ENCODE assay signal across 9 mouse cellular contexts in genomic region chr9:74953959-74954279, GRCm38 (mm10). TPM values are rescaled to one million over a fixed set of nuclear protein-coding genes. Genes with fewer than 3 reads are reported as not detected.
A peak's percentile ranks its signal among the peaks of the same experiment; 100 is the strongest.
DNase-seq lines count a peak whose midpoint lies in the region; ATAC-seq and TF ChIP-seq lines count a peak whose summit lies in the region.
"Had no signal": no experiment of that assay in that cellular context is flagged by ENCODE, and none has a peak within 500 bp of the region (broad histone marks: within the 10 kb centered on the region; RNA-seq: fewer than 3 reads in every experiment).

No protein-coding gene starts in this region.

- peaks cover 2% of the 10 kb centered on the region; the same call in 1 of the 2 replicates for H3K36me3 ChIP-seq in kidney, adult 2 months (ENCODE audit: control insufficient read depth, insufficient read depth, low read length)
- peaks cover 13% of the 10 kb centered on the region for H3K36me3 ChIP-seq in hindbrain, embryonic 13.5 days
- peaks cover 5% of the 10 kb centered on the region for H3K36me3 ChIP-seq in midbrain, embryonic 12.5 days

- peak overlapping the region; percentile 93 for H3K9ac ChIP-seq in hindbrain, embryonic 13.5 days
- H3K9ac ChIP-seq in midbrain, embryonic 12.5 days (replicated peaks), result no peak overlapping the region; the same call in 1 of the 2 replicates

- H3K4me2 ChIP-seq in hindbrain, embryonic 13.5 days, result peak overlapping the region; percentile 85
- peak overlapping the region; percentile 89 for H3K4me2 ChIP-seq in midbrain, embryonic 12.5 days (replicated peaks)

- no peak for ATAC-seq in hindbrain, embryonic 13.5 days (ENCODE audit: low FRiP score)
- no peak for ATAC-seq in midbrain, embryonic 12.5 days (ENCODE audit: low FRiP score, low read depth)

- no peak for TF ChIP-seq CTCF in kidney, adult 2 months (conservative IDR thresholded peaks at IDR 0.05; ENCODE audit: insufficient read depth, insufficient read length, low read depth, low read length)

- no peak for TF ChIP-seq POLR2A in kidney, adult 2 months (IDR thresholded peaks at IDR 0.05; ENCODE audit: low read depth, low read length)

- no peaks in the 10 kb centered on the region for H3K9me3 ChIP-seq in hindbrain, embryonic 13.5 days
- no peaks in the 10 kb centered on the region for H3K9me3 ChIP-seq in midbrain, embryonic 12.5 days

- no peak for DNase-seq in kidney, adult 2 months
- no peak for DNase-seq in kidney, postnatal 4 days
- no peak for DNase-seq in B cell, adult 2 months
- DNase-seq in thymus, postnatal 36 days, result no peak
- no peak for DNase-seq in layer of hippocampus, adult 18-20 months (ENCODE audit: low spot score in 2 of 2)

- peak overlapping the region; percentile 85 for H3K4me3 ChIP-seq in kidney, adult 2 months (ENCODE audit: insufficient read depth, low read depth, low read length)
- peak overlapping the region; percentile 66 for H3K4me3 ChIP-seq in brown adipose tissue, adult 24 weeks (ENCODE audit: insufficient read depth, low read depth, low read length)
- peak overlapping the region; percentile 96 for H3K4me3 ChIP-seq in hindbrain, embryonic 13.5 days
- peak overlapping the region; percentile 90 for H3K4me3 ChIP-seq in midbrain, embryonic 12.5 days

- peaks cover 9% of the 10 kb centered on the region; the same call in 1 of the 2 replicates for H3K4me1 ChIP-seq in kidney, adult 2 months (ENCODE audit: control insufficient read depth, insufficient read depth, low read length)
- H3K4me1 ChIP-seq in brown adipose tissue, adult 24 weeks (ENCODE audit: control insufficient read depth, insufficient read depth, insufficient read length, low read length), result peaks cover 3% of the 10 kb centered on the region
- H3K4me1 ChIP-seq in hindbrain, embryonic 13.5 days (replicated peaks), result peaks cover 21% of the 10 kb centered on the region
- peaks cover 16% of the 10 kb centered on the region for H3K4me1 ChIP-seq in midbrain, embryonic 12.5 days

- 47% methylated on average over 2 of the region's 2 CpGs for WGBS in kidney, adult 2 months
- WGBS in hindbrain, embryonic 13.5 days, result 58% methylated on average over 2 of the region's 2 CpGs
- WGBS in midbrain, embryonic 12.5 days, result 46% methylated on average over 2 of the region's 2 CpGs

- peak overlapping the region; percentile 88 for H3K27ac ChIP-seq in kidney, adult 2 months (ENCODE audit: insufficient read depth, low read depth, low read length)
- H3K27ac ChIP-seq in brown adipose tissue, adult 24 weeks (replicated peaks; ENCODE audit: low read depth, low read length), result peak overlapping the region; percentile 84
- H3K27ac ChIP-seq in hindbrain, embryonic 13.5 days, result peak overlapping the region; percentile 96; the same call in 1 of the 2 replicates
- no peak overlapping the region for H3K27ac ChIP-seq in midbrain, embryonic 12.5 days (replicated peaks)

- no peaks in the 10 kb centered on the region for H3K27me3 ChIP-seq in kidney, adult 2 months (replicated peaks; ENCODE audit: control insufficient read depth, insufficient read depth, low read length)
- no peaks in the 10 kb centered on the region for H3K27me3 ChIP-seq in hindbrain, embryonic 13.5 days
- H3K27me3 ChIP-seq in midbrain, embryonic 12.5 days, result no peaks in the 10 kb centered on the region
- H3K27me3 ChIP-seq: Patski had no signal

RNA-seq across cellular contexts. Expression of gene Fam214a, which starts 1.2 kb away (rescaled TPM):
- polyA plus RNA-seq in kidney, adult 2 months (2012; rRNA removed), result 12.1 and 12.8 TPM in 2 replicates
- polyA plus RNA-seq in brown adipose tissue, adult 24 weeks (2012; ENCODE audit: insufficient read depth, insufficient read length, missing spikeins), result 29.9 and 41.0 TPM in 2 replicates
- polyA plus RNA-seq in hindbrain, embryonic 13.5 days (2015; fragmentation: Nextera tagmentation; extraction: Ambion mirVana), result 27.0 and 30.2 TPM in 2 replicates
- polyA plus RNA-seq in midbrain, embryonic 12.5 days (2016; fragmentation: Nextera tagmentation; extraction: Ambion mirVana), result 31.3 and 31.9 TPM in 2 replicates
- total RNA-seq in layer of hippocampus, adult 18-20 months (2021), result 10 to 100 TPM; 38.5 to 40.8 TPM
